Mouse (Mus musculus): ENCODE measurements around the gene Nkx6-2. TPM values are rescaled to one million over a fixed set of nuclear protein-coding genes. Genes with fewer than 3 reads are reported as not detected.

Nkx6-2 gene
- polyA plus RNA-seq, 1 experiment: 0.53 TPM

DNA sequence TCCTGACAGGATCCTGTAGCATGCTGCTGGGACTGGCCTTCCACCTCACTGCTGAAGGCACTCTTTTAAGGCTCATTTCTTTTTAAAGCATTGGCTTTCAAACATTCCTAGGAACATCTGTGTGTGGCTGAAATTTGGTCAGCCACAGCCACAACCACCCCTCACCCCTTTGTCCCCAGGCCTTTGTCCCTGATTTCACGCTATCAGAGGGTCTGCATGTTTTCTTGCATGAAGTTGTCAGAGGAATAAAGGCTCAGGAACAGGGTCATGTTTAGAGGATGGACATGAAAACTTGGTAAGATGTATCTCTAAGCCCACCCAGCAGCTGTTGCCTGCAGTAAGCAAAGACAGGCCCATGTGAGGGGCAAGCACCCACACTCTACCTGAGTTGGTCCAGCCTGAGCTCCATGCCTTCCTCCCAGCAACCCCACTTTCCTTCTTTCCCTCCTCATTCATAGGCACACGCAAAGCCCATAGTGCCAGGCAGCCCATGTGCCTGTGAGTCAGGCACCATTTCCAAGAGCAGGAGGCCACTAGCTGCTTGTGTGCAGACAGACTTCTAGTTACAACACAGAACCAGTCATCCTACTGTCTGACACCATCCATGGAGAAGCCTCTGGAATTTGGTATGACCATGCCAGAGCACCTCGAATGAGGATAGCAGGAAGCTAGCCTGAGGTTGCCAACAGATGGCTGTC lies 32.4 kb downstream of the Nkx6-2 start:
- no peaks in the 10 kb centered on the region for H3K4me1 ChIP-seq (ENCODE audit: control insufficient read depth, insufficient read depth, low read length)
- WGBS: 80% methylated on average over 3 of the region's 3 CpGs
- no peak for DNase-seq
- no peak overlapping the region for H3K4me3 ChIP-seq (replicated peaks; ENCODE audit: extremely low read depth, low read depth, low read length)
- TF ChIP-seq CTCF (IDR thresholded peaks at IDR 0.05; ENCODE audit: insufficient read depth, low read length): no peak
- TF ChIP-seq POLR2A (IDR thresholded peaks at IDR 0.05; ENCODE audit: borderline replicate concordance, extremely low read depth, low read depth, low read length): no peak

DNA sequence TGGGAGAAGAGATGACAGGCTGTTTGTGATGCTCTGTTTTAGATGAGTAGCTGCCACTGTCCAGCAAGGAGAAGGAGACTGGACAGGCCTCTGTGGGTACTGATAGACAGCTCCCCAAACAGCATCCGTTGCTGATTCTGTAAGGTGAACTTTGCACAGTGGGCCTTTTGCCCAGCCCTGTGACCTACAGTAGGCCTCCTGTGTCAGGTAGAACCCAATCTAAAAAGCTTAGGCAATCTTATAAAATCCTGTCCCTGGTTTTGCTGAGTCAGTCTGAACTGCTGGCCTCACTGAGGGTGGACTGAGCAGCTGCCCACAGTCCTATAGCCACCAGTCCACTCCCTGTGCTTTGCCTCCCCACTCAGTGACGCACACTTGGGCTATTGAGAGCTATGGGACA lies 35.3 kb downstream of the Nkx6-2 start:
- DNase-seq: no peak
- Histone ChIP-seq H3K4me1 (ENCODE audit: control insufficient read depth, insufficient read depth, low read length) (no peaks in the 10 kb centered on the region), H3K4me3 (replicated peaks; ENCODE audit: extremely low read depth, low read depth, low read length) (no peak overlapping the region)
- TF ChIP-seq POLR2A (IDR thresholded peaks at IDR 0.05; ENCODE audit: borderline replicate concordance, extremely low read depth, low read depth, low read length): no peak
- TF ChIP-seq CTCF (IDR thresholded peaks at IDR 0.05; ENCODE audit: insufficient read depth, low read length): no peak
- 80% methylated on average over 2 of the region's 2 CpGs for WGBS

DNA sequence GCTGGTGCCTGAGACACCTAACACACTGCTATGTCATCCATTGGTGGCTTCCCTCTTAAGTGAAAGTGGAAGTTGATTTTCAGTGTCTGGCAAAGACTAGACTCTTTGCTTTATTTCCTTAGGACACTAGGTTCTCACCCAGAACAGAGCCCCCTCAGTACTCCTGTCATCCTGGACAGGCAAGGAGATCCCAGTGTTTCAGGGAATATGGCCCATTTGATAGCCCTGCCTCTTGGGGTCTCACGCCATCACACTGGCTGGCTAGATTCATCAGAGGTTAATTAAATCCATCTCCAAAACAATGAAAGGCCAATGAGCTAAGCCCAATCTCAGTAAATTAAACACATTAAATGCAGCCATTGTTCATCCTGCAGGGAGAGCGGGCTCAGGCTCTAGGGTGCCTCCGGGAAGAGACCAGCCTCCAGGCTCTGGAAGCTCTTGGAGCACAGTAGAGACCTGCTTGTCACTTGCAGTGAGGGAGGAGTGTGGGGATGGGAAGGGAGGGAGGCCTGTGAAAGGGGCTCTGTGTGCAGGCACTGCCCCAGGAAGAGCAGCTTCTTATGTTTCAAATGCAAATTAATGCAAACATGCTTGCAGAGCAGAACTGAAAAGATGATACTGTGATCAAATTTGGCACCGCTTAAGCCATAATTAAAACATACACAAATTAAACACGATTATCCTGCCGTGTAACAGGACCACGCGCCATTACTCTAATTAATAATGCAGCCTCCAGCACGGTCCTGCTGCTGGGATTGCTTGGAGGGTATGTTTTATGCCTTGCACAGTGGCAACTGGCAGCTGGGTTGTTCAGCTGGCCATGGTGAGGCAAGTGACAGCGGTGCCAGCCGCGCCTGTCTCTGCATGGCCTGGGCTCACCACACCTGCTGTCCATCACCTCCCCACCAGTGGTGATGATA lies 37.6 kb downstream of the Nkx6-2 start:
- WGBS: 82% methylated on average over 12 of the region's 12 CpGs
- Histone ChIP-seq H3K4me1 (ENCODE audit: control insufficient read depth, insufficient read depth, low read length) (no peaks in the 10 kb centered on the region), H3K4me3 (replicated peaks; ENCODE audit: extremely low read depth, low read depth, low read length) (no peak overlapping the region)
- TF ChIP-seq POLR2A (IDR thresholded peaks at IDR 0.05; ENCODE audit: borderline replicate concordance, extremely low read depth, low read depth, low read length): no peak
- no peak for TF ChIP-seq CTCF (IDR thresholded peaks at IDR 0.05; ENCODE audit: insufficient read depth, low read length)
- no peak for DNase-seq

DNA sequence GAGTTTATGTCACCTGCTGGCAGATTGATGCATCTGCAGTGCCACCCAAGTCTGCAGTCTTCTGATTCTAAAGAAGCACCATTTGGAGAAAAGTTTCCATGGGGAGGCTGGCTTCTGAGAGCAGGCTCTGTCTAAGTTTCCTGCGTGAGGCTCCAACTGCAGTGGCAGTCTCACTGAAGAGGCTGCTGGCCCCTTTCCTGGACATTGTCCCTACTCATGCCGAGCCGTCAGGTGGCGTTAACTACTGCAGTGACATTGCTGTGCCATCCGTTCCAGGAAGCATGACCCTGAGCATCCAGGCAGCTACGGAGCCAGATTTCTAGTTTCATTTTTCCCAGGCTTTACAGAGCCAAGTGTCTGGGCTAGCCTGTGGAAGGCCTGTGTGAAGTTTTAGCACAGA lies 41.2 kb downstream of the Nkx6-2 start:
- DNase-seq: no peak
- no peaks in the 10 kb centered on the region for H3K4me1 ChIP-seq (ENCODE audit: control insufficient read depth, insufficient read depth, low read length)
- TF ChIP-seq CTCF (IDR thresholded peaks at IDR 0.05; ENCODE audit: insufficient read depth, low read length): no peak
- no peak for TF ChIP-seq POLR2A (IDR thresholded peaks at IDR 0.05; ENCODE audit: borderline replicate concordance, extremely low read depth, low read depth, low read length)
- WGBS: 77% methylated on average over 6 of the region's 6 CpGs
- H3K4me3 ChIP-seq (replicated peaks; ENCODE audit: extremely low read depth, low read depth, low read length): no peak overlapping the region

DNA sequence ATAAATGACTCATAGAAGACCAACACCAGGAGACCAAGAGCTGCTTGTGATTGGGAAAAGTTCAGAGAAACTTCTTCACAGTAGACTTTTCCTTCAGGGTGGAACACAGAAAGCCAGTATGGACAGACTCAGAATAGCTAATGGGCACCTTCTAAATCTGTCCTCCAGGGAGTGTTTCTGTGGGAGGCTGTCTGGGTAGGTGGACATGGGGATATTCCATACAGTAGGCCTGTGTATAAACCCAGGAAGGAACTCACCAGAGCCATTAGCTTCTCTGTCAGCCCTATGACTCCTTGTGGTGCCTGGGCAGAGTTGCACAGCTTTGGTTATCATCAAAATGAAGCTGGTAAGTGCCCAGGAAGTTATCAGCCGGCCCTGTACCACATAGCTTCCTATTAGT lies 42.0 kb downstream of the Nkx6-2 start:
- TF ChIP-seq CTCF (IDR thresholded peaks at IDR 0.05; ENCODE audit: insufficient read depth, low read length): no peak
- TF ChIP-seq POLR2A (IDR thresholded peaks at IDR 0.05; ENCODE audit: borderline replicate concordance, extremely low read depth, low read depth, low read length): no peak
- no peak for DNase-seq
- 54% methylated on average over 1 of the region's 1 CpGs for WGBS
- H3K4me1 ChIP-seq (ENCODE audit: control insufficient read depth, insufficient read depth, low read length): no peaks in the 10 kb centered on the region
- H3K4me3 ChIP-seq (replicated peaks; ENCODE audit: extremely low read depth, low read depth, low read length): no peak overlapping the region

DNA sequence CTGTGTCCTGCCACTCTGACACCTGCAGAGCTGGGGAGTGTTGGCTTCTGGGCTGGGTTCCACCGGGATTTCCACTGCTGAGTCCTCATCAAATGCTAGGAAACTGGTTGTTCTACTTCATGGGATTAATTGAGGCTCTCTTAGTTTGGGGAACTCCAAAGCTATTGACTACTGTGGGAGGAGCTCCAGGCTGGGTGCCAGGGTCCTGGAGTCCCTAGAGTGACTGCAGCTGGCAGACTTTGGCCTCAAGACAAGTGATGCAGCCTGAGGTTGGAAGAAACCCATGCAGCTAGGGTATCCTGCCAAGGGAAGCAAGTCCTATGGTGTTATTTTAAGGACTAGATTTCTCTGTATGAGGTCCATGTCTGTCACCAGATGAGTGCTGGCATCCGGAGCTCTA lies 44.1 kb downstream of the Nkx6-2 start:
- Histone ChIP-seq H3K4me1 (ENCODE audit: control insufficient read depth, insufficient read depth, low read length) (no peaks in the 10 kb centered on the region), H3K4me3 (replicated peaks; ENCODE audit: extremely low read depth, low read depth, low read length) (no peak overlapping the region)
- TF ChIP-seq CTCF (IDR thresholded peaks at IDR 0.05; ENCODE audit: insufficient read depth, low read length) (no peak), POLR2A (IDR thresholded peaks at IDR 0.05; ENCODE audit: borderline replicate concordance, extremely low read depth, low read depth, low read length) (no peak)
- peak; percentile 13 for DNase-seq
- 68% methylated on average over 2 of the region's 2 CpGs for WGBS

DNA sequence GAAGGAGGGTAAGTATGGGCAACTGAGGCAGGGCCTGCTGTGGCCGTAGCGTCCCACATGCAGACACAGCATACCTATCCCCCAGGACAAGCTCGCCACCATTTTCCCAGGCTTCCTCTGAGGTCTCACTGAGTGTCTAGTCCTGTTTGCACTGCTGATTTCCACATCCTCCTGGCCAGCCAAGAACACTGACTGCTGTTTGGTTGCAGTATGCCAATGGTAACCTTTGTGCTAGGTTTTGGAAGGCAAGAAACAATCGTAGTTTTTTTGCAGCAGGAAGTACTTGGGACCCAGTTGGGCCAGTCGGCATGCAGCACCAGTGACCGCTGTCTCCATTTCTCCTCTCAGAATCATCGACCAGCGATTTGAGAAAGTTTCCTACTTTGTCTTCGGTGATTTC lies 44.8 kb downstream of the Nkx6-2 start:
- no peak for TF ChIP-seq POLR2A (IDR thresholded peaks at IDR 0.05; ENCODE audit: borderline replicate concordance, extremely low read depth, low read depth, low read length)
- TF ChIP-seq CTCF (IDR thresholded peaks at IDR 0.05; ENCODE audit: insufficient read depth, low read length): no peak
- H3K4me1 ChIP-seq (ENCODE audit: control insufficient read depth, insufficient read depth, low read length): no peaks in the 10 kb centered on the region
- WGBS: 89% methylated on average over 9 of the region's 9 CpGs
- no peak overlapping the region for H3K4me3 ChIP-seq (replicated peaks; ENCODE audit: extremely low read depth, low read depth, low read length)
- DNase-seq: no peak

DNA sequence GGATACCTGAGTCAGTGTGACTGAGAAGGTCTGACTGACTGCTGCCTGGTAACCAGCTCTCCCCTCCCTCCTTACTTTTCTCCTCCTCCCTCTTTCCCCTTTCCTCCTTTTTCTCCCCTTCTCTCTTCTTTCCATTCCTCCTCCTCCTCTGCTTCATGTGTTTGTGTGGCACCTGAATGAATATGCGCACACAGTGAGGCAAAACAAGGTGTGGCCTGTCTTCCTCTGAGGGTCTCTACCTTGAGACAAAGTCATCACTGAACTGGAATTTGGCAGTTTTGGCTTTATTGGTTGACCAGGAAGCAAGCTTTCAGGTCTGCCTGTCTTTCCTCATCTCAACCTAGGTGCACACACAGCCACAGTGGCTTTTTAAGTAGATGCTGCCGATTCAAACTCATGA lies 45.8 kb downstream of the Nkx6-2 start:
- Histone ChIP-seq H3K4me1 (ENCODE audit: control insufficient read depth, insufficient read depth, low read length) (no peaks in the 10 kb centered on the region), H3K4me3 (replicated peaks; ENCODE audit: extremely low read depth, low read depth, low read length) (no peak overlapping the region)
- WGBS: 96% methylated on average over 2 of the region's 2 CpGs
- TF ChIP-seq POLR2A (IDR thresholded peaks at IDR 0.05; ENCODE audit: borderline replicate concordance, extremely low read depth, low read depth, low read length) (no peak), CTCF (IDR thresholded peaks at IDR 0.05; ENCODE audit: insufficient read depth, low read length) (no peak)
- no peak for DNase-seq

DNA sequence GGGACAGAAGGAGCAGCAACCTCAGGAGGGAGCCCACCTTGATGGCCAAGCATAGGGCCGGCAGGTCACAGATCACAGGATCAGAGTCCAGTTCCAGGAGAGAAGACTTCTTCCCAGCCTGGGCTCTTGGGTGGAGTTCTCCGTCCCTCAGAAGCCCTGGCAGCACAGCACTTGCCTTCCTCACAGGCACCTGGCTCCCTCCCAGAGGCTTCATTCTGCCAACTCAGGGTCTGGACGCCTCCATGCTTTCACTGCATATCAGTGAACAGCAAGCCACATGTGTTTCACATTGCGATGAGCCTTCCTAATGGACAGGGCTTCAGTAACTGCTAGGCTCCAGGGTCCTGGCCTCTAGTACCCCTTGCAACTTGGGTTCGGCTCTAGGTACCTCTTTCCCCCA lies 46.3 kb downstream of the Nkx6-2 start:
- 76% methylated on average over 5 of the region's 5 CpGs for WGBS

More for the DNA sequence above, 46.3 kb downstream of the Nkx6-2 start:
- TF ChIP-seq CTCF (IDR thresholded peaks at IDR 0.05; ENCODE audit: insufficient read depth, low read length) (no peak), POLR2A (IDR thresholded peaks at IDR 0.05; ENCODE audit: borderline replicate concordance, extremely low read depth, low read depth, low read length) (no peak)
- no peaks in the 10 kb centered on the region for H3K4me1 ChIP-seq (ENCODE audit: control insufficient read depth, insufficient read depth, low read length)
- H3K4me3 ChIP-seq (replicated peaks; ENCODE audit: extremely low read depth, low read depth, low read length): no peak overlapping the region
- no peak for DNase-seq
